Mouse (Mus musculus): ENCODE data around the gene Abcd2. TPM values are rescaled to one million over a fixed set of nuclear protein-coding genes. Genes with fewer than 3 reads are reported as not detected.

The Abcd2 gene
- polyA plus RNA-seq, 1 experiment from 2014 or later: 25.3 TPM

Other genes starting within 250 kb of the Abcd2 start
- gene Kif21a, start 141.9 kb downstream of the Abcd2 start, polyA plus RNA-seq (2014; fragmentation: Nextera tagmentation; extraction: Ambion mirVana): 45.3 and 48.8 TPM in 2 replicates
- 0.12 TPM in 1 of 2 replicates, not detected in the other for gene CN725425, start 7.7 kb upstream of the Abcd2 start, polyA plus RNA-seq (2014; fragmentation: Nextera tagmentation; extraction: Ambion mirVana)